Mouse (Mus musculus) left cerebral cortex, adult 2 months (tissue): ENCODE results near the gene Slc7a7. TPM values are rescaled to one million over a fixed set of nuclear protein-coding genes. Genes with fewer than 3 reads are reported as not detected.

Experiments
- DNase-seq, 2 experiments: peaks; one replicate each; pipeline ENCODE4 v3.0.0; 2021 to 2022; ENCODE audit warnings: low spot score in 2 of 2, mixed read lengths in 1 of 2; ENCODE audit errors: extremely low spot score in 1 of 2
- H3K27ac ChIP-seq: fragments of 200-600 bp; 2 replicates; pipeline ENCODE4 v1.8.1; 2022
- H3K4me3 ChIP-seq: fragments of 200-600 bp; 2 replicates; pipeline ENCODE4 v1.8.1; 2022
- CTCF ChIP-seq: fragments of 200-600 bp; IDR thresholded peaks from 2 replicates; pipeline ENCODE4 v1.8.1; 2022; ENCODE audit warnings: antibody characterized with exemption, mild to moderate bottlenecking, moderate library complexity
- intact Hi-C: fragments of 180-260 bp; cut with DNase I; formaldehyde crosslinking; loops from one replicate; pipeline ENCODE4 v1.15.1; 2025
- total RNA-seq, 2 experiments: library from RNA; stranded (reverse); gene quantifications; 2 replicates each; pipeline ENCODE4 v1.2.3; 2021

The Slc7a7 gene
- total RNA-seq, 2 experiments from 2014 or later = 1.6 to 3.4 TPM

GRCm38 (mm10) chr14:54398528-54398916 is 19.1 kb downstream of the Slc7a7 start:
- intact Hi-C loops = no loop called here

GRCm38 (mm10) chr14:54397872-54398527 is 19.6 kb downstream of the Slc7a7 start:
- Histone ChIP-seq H3K4me3 (no peak overlapping the region), H3K27ac (no peak overlapping the region)
- no peak for DNase-seq
- intact Hi-C loops = no loop called here
- no peak for TF ChIP-seq CTCF

More at GRCm38 (mm10) chr14:54398528-54398916, 19.1 kb downstream of the Slc7a7 start:
- Histone ChIP-seq H3K27ac (no peak overlapping the region), H3K4me3 (no peak overlapping the region)
- DNase-seq = no peak
- no peak for TF ChIP-seq CTCF

- no peak for DNase-seq
- no peak for TF ChIP-seq CTCF
- Histone ChIP-seq H3K27ac (no peak overlapping the region), H3K4me3 (no peak overlapping the region)
- intact Hi-C loops = no loop called here
Measured at GRCm38 (mm10) chr14:54396685-54397084, 20.9 kb downstream of the Slc7a7 start.

- H3K27ac ChIP-seq = no peak overlapping the region
- no peak for TF ChIP-seq CTCF
- intact Hi-C loops = no loop called here
- no peak overlapping the region for H3K4me3 ChIP-seq
- no peak for DNase-seq
Measured at GRCm38 (mm10) chr14:54394309-54394708, 23.3 kb downstream of the Slc7a7 start.

GRCm38 (mm10) chr14:54393794-54394193 is 23.8 kb downstream of the Slc7a7 start:
- DNase-seq = no peak

GRCm38 (mm10) chr14:54390843-54391242 is 26.7 kb downstream of the Slc7a7 start:
- DNase-seq = no peak
- Histone ChIP-seq H3K4me3 (no peak overlapping the region), H3K27ac (no peak overlapping the region)
- intact Hi-C loops = no loop called here
- TF ChIP-seq CTCF = no peak

More at GRCm38 (mm10) chr14:54393794-54394193, 23.8 kb downstream of the Slc7a7 start:
- no peak overlapping the region for H3K4me3 ChIP-seq
- no peak for TF ChIP-seq CTCF
- H3K27ac ChIP-seq = no peak overlapping the region
- intact Hi-C loops = no loop called here

GRCm38 (mm10) chr14:54387546-54387945 is 30.0 kb downstream of the Slc7a7 start:
- no peak for DNase-seq
- TF ChIP-seq CTCF = no peak
- intact Hi-C loops = no loop called here

GRCm38 (mm10) chr14:54385968-54386618 is 31.5 kb downstream of the Slc7a7 start:
- TF ChIP-seq CTCF = no peak
- DNase-seq = no peak
- intact Hi-C loops = no loop called here

More at GRCm38 (mm10) chr14:54387546-54387945, 30.0 kb downstream of the Slc7a7 start:
- Histone ChIP-seq H3K27ac (no peak overlapping the region), H3K4me3 (no peak overlapping the region)

GRCm38 (mm10) chr14:54384396-54384795 is 33.2 kb downstream of the Slc7a7 start:
- intact Hi-C loops = no loop called here
- TF ChIP-seq CTCF = no peak
- no peak for DNase-seq
- Histone ChIP-seq H3K27ac (no peak overlapping the region), H3K4me3 (no peak overlapping the region)

More at GRCm38 (mm10) chr14:54385968-54386618, 31.5 kb downstream of the Slc7a7 start:
- no peak overlapping the region for H3K27ac ChIP-seq
- H3K4me3 ChIP-seq = no peak overlapping the region

- intact Hi-C loops = no loop called here
- Histone ChIP-seq H3K4me3 (no peak overlapping the region), H3K27ac (no peak overlapping the region)
- DNase-seq = no peak
- TF ChIP-seq CTCF = no peak
Measured at GRCm38 (mm10) chr14:54383355-54383771, 34.2 kb downstream of the Slc7a7 start.

GRCm38 (mm10) chr14:54382641-54383040 is 34.9 kb downstream of the Slc7a7 start:
- intact Hi-C loops = no loop called here
- no peak for DNase-seq

GRCm38 (mm10) chr14:54381816-54382215 is 35.8 kb downstream of the Slc7a7 start:
- TF ChIP-seq CTCF = no peak
- no peak overlapping the region for H3K27ac ChIP-seq
- intact Hi-C loops = no loop called here
- DNase-seq = no peak
- no peak overlapping the region for H3K4me3 ChIP-seq

More at GRCm38 (mm10) chr14:54382641-54383040, 34.9 kb downstream of the Slc7a7 start:
- H3K4me3 ChIP-seq = no peak overlapping the region
- no peak for TF ChIP-seq CTCF
- no peak overlapping the region for H3K27ac ChIP-seq

- intact Hi-C loops = no loop called here
- H3K27ac ChIP-seq = no peak overlapping the region
- no peak overlapping the region for H3K4me3 ChIP-seq
- TF ChIP-seq CTCF = no peak
- DNase-seq = no peak
Measured at GRCm38 (mm10) chr14:54380616-54381015, 37.0 kb downstream of the Slc7a7 start.
